Mouse (Mus musculus) layer of hippocampus, adult 2 months (tissue): Measurements from ENCODE around the gene Ank3. TPM values are rescaled to one million over a fixed set of nuclear protein-coding genes. Genes with fewer than 3 reads are reported as not detected.
"Not testable (repeated sequence)": the region's sequence is repeated elsewhere in the genome, so short reads cannot be mapped to it uniquely, and the experiment has no call there.

Experiments used
- DNase-seq, 2 experiments: peaks; one replicate each; pipeline ENCODE4 v3.0.0; 2022; ENCODE audit warnings: low spot score in 2 of 2
- H3K27ac ChIP-seq: fragments of 200-600 bp; 2 replicates; pipeline ENCODE4 v1.8.1; 2022
- H3K4me3 ChIP-seq: fragments of 200-600 bp; 2 replicates; pipeline ENCODE4 v1.8.1; 2022; ENCODE audit warnings: mild to moderate bottlenecking
- CTCF ChIP-seq: fragments of 200-600 bp; conservative IDR thresholded peaks from 2 replicates; pipeline ENCODE4 v1.8.1; 2022; ENCODE audit warnings: antibody characterized with exemption, mild to moderate bottlenecking, moderate library complexity
- long read RNA-seq, 2 experiments: library from polyadenylated mRNA; stranded (forward); transcript quantifications; one replicate each; pipeline ENCODE4 v2.0.0; 2021; ENCODE audit warnings: borderline mapping rate in 2 of 2
- total RNA-seq, 2 experiments: library from RNA; stranded (reverse); gene quantifications; 2 replicates each; pipeline ENCODE4 v1.2.3; 2021

Ank3 gene
- total RNA-seq = 100 to 1,000 TPM; 474 to 477 TPM
- long read RNA-seq, experiment 1, partial matches to known transcripts = 2 of 32 reads
- long read RNA-seq, experiment 1, other reads (novel, unspliced or antisense) = 29 of 32 reads
- long read RNA-seq, experiment 2, partial matches to known transcripts = 15 of 58 reads
- long read RNA-seq, experiment 2, other reads (novel, unspliced or antisense) = 43 of 58 reads

DNA sequence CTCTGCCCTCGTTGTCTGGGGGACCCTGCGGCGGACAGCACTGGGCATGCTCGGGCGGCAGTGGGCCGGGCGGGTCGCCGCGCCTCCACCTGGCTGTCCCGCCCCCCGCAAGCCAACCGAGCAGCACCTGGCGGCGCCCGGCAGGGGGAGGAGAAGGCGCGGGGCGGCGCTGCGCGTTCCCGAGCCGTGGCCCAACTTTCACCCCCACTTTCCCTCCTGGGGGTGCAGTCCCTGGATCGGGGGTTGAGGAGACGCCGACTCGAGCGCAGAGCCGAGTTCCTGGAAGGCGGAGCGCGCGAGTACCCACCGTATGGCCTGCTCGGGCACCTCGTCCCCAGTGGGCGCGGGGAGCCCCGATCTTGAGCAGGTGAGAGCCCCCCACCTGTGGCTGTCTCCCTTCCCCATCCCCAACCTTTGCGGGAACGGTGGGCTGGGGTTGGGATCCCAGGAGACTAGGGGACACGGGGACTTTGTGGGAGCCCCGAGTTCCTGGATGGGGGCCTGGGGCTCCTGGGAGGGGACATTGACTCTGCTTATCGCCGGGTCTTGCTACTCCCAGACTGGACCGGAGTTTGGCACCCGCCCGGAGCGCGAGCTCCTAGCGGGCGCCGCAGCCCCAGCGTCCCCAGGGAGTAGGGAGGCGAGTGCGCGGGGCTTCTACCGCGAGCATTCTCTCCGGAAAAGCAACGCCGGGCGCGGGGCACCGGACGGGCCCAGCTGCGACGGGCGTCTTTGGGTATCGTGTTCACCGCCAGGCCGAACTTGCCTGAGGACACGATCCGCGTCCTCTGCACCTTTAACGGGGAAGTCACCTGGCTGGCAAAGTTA lies at the start of gene Ank3:
Gene Ank3 (plus strand): TSS at position 11 of the 828 bp plus-strand sequence.
- DNase-seq = no peak
- no peak within 1 kb of the TSS for H3K27ac ChIP-seq
- no peak for TF ChIP-seq CTCF
- peak within 1 kb of the TSS; percentile 59 for H3K4me3 ChIP-seq

- Histone ChIP-seq H3K4me3 (no peak overlapping the region), H3K27ac (no peak overlapping the region)
- no peak for TF ChIP-seq CTCF
- no peak for DNase-seq
Measured at GRCm38 (mm10) chr10:69351071-69351841, 47.3 kb upstream of the Ank3 start.

DNA sequence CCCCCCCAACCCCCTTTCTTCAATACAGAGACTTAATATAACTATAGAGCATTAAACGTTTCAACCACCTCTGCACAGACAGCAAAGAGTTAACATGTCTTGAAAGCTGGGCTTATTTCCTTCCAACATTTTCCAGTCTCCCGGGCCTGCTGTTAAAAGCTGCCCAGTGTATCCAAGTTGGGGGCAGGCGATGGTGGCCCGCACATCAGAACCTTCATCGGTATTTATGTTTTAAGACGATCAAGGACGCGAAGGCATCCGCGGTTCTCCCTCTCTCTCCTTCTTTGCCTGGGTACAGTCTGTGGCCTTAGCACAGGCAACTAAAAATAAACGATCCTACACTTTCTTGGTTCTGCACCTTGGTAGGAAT lies 46.7 kb upstream of the Ank3 start:
- no peak for TF ChIP-seq CTCF
- DNase-seq = no peak
- no peak overlapping the region for H3K27ac ChIP-seq
- peak overlapping the region; percentile 61 for H3K4me3 ChIP-seq

DNA sequence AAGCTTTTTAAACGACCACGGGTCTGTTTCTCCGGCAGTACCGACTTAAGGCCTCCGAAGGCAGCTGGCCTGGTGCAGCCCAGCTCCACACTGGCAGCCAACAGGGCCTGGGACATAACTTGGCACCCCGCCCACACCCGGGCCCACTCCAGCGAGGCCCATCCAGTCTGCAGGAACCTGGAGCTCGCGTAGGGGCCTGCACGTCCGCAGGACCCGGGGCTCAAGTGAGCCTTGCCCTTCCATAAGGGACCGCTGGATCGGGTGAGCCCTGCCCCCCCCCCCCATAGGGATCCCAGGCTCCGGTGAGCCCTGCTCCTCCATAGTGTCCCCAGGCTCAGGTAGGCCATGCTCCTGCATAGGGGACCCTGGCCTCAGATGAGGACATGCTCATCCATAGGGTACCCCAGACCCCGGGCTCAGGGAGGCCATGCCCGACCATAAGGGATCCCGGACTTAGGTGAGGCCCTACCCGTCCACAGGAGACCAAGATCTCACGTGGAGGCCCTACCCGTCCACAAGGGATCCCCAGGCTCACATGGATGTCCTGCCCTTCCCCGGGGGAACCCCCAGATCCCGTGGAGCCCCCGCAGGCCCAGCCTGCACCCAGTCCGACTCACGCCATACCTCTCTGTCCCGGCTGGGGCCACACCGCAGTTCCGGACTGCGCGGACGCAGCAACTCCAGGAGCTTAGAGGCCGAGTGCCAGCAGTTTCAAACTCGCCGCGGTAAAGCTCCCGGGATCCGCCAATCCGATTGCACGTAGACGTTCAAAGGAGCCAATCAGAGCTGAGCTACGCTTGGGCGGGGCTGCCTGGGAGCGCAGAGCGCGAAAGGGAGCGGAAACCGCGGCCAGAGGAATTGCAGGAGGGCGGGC lies 46.1 kb upstream of the Ank3 start, which contains the start of gene Cdk1:
Gene Cdk1 (minus strand): TSS at position 727 of the 874 bp plus-strand sequence.
- peak; percentile 41; the same call in 1 of the 2 replicates for TF ChIP-seq CTCF
- H3K27ac ChIP-seq = no peak within 1 kb of the TSS
- peak within 1 kb of the TSS; percentile 61 for H3K4me3 ChIP-seq
- peak; percentile 89 to 92 for DNase-seq

- H3K27ac ChIP-seq, DNase-seq: not testable (repeated sequence)
- H3K4me3 ChIP-seq = peak overlapping the region; percentile 61
Measured at GRCm38 (mm10) chr10:69353086-69353479, 45.5 kb upstream of the Ank3 start.

DNA sequence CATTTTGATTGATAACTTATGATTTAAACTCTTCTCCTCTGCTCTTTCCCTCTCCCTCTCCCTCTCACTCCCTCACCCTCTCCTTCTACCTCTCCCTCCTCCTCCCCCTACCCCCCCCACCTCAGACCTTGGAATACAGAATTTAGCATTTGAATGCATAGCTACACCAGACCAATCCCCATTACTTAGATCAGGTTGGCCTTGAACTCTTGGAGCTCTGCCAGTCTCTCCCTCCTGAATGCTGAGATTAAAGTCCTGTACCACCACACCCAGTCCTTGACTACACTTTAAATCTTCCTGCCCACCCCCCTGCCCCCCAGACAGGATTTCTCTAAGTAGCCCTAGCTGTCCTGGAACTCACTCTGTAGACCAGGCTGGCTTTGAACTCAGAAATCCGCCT lies 38.9 kb upstream of the Ank3 start:
- Histone ChIP-seq H3K4me3 (no peak overlapping the region), H3K27ac (no peak overlapping the region)
- no peak for TF ChIP-seq CTCF
- DNase-seq = no peak

GRCm38 (mm10) chr10:69366208-69366607 lies 32.4 kb upstream of the Ank3 start:
- Histone ChIP-seq H3K4me3 (no peak overlapping the region), H3K27ac (no peak overlapping the region)
- no peak for TF ChIP-seq CTCF
- DNase-seq = no peak

DNA sequence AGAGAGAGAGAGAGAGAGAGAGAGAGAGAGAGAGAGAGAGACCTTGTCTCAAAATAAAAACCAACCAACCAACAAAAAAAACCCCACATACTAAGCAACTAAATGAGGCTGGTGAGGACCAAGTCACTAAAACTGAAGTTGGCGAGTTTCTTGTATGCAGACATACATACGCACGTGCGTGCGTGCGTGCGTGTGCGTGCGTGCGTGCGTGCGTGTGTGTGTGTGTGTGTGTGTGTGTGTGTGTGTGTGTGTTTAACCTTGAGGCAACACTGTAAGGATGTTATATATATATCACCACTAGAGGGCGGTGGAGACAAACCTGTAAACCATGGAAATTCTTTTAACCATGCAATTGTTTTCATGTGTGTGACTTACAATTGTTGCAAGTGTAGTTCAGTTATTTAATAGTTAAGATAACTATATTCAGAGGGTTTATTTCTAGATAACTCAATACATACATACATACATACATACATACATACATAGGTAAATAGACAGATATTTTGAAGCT lies 31.6 kb upstream of the Ank3 start:
- TF ChIP-seq CTCF = peak; percentile 66
- DNase-seq = no peak
- Histone ChIP-seq H3K27ac (no peak overlapping the region), H3K4me3 (no peak overlapping the region)

GRCm38 (mm10) chr10:69369321-69369720 lies 29.3 kb upstream of the Ank3 start:
- no peak overlapping the region for H3K4me3 ChIP-seq
- TF ChIP-seq CTCF = no peak
- DNase-seq = no peak
- no peak overlapping the region for H3K27ac ChIP-seq

DNA sequence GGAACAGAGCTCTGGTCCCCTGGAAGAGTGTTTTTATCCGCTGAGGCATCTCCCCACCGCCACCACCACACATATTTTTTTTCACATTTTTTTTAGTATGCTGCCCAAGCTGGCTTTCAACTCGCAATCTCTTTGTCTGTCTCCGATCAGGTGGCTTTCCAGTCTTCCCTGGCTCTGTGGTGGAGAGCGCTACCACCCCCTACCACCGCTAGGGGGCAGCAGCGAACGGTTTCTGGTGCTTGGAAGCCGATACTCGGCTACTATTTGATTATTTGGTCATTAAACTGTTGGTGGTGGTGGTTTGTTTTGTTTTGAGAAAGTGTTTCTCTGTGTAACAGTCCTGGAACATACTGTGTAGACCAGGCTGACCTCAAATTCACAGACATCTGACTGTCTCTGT lies 27.1 kb upstream of the Ank3 start:
- peak; percentile 88 for TF ChIP-seq CTCF
- peak in 1 of 2 experiments; percentile 58 for DNase-seq
- no peak overlapping the region for H3K27ac ChIP-seq

DNA sequence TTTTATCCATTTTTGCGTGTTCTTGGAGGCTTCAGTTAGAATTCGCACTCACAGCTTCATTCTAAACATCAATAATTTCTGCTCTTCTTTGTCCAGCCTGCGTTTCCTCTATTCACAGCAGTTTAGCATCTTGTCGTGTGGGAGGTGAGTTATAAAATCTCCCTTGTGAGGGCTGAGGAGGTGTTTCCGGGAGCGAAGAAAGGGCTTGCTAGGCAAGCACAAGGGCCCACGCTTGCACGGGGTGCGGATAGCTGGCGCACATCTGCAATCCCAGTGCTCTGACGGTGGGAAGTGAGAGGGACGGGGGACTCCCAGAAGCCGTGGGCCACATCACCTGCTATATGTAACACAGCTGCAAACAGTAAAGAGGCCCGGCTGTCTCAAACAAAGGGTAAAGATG lies 26.5 kb upstream of the Ank3 start:
- Histone ChIP-seq H3K4me3 (no peak overlapping the region), H3K27ac (no peak overlapping the region)
- no peak for TF ChIP-seq CTCF
- DNase-seq = no peak

More for the DNA sequence above, 27.1 kb upstream of the Ank3 start:
- no peak overlapping the region for H3K4me3 ChIP-seq
